Mouse (Mus musculus) granulocyte monocyte progenitor cell, adult 5-6 weeks (primary cell): ENCODE data around the gene Zzz3. TPM values are rescaled to one million over a fixed set of nuclear protein-coding genes. Genes with fewer than 3 reads are reported as not detected.

ENCODE experiments used
- ATAC-seq: replicated peaks from 2 replicates; pipeline ENCODE4 v1.8.0; 2016; ENCODE audit warnings: mild to moderate bottlenecking, moderate TSS enrichment, inconsistent platforms; ENCODE audit not compliant: poor library complexity, severe bottlenecking
- total RNA-seq, 2 experiments: library from RNA; stranded (forward) in 1 of 2; stranded (reverse) in 1 of 2; fragments of 200-712, 200-1000 nt in 1 of 2; fragments of >200 nt in 1 of 2; fragmentation: Nextera tagmentation in 1 of 2; gene quantifications; 2 replicates each; pipeline ENCODE4 v1.2.3; 2014 to 2017

Zzz3 gene
- total RNA-seq, 2 experiments from 2014 or later: 47.2 to 58.4 TPM

- no peak for ATAC-seq
Observed at GRCm38 (mm10) chr3:152490423-152490822, 95.2 kb downstream of the Zzz3 start.

- no peak for ATAC-seq
Observed at GRCm38 (mm10) chr3:152492241-152492640, 97.0 kb downstream of the Zzz3 start.

- ATAC-seq: no peak
Observed at GRCm38 (mm10) chr3:152493813-152494212, 98.5 kb downstream of the Zzz3 start.

DNA sequence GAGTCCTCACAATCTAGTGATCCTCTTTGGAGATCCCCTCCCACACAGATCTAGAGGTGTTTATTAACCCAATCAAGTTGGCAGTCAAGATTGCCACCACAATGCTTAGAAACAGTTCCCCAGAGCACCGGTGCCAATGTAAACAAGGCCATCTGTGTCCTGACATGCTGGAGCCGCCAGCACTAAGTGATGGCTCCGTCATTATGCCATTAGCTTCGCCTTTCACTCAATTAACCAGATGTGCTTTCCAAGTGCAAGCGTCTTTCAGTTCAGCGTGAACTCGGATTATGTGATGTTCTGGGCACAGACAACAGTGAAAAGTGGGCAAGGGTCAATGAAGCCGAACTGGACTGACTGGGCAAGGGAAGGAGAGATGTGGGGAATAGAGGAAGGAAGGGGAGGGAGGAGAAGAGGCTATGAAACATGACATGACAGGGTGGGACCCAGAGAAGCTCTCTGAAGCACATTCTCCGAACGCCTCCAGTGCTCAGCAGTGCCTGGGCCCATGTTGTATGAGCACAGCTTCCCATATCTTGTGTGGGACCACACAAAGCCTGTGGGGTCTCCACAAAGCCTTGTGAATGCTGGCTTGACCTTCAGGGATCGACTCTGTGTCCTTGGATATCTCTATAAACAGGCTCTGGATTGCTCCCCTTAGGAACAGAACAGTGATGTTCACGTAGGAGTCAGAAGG is 99.5 kb downstream of the Zzz3 start:
- no peak for ATAC-seq

DNA sequence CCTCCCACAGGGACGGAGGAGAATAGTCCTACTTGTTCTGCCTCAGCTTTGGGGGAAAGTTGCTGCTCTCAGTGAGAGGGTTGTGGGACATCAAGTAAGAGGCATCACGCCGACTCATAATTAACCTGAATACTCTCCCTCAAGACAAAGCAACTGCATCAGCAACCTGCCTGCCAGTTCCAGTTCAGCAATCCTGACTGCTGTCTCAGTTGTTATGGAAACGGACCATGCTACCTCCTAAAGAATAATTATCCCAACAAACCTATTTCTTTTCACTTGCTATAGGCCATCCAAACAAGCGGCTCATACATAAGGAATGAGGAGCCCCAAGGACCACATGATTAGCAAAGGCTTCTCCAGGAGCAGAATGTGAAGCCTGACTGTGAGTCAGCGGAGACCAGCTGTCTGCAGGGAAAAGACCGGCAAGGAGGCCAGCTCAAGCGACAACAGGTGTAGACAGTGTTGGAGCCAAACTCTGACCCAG is 100.2 kb downstream of the Zzz3 start:
- ATAC-seq: no peak

DNA sequence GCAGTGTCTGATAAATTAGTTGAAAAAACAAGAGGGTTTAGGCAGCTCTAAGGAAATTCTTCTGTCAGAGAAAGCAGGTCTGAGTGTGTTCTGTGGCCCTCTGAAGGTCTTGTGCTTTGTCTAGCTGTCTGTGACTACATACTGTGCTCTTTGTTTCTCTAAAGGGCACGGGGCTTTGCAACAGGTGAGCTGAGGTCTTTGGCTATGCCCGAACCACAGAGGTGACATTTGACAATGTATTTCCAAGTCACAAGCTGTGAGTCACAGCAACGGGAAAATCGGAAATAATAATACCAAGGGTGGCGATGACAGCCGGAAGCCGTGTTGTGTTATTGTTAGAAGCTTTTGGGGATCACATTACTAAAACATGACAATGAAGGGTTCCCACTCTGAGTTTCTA is 101.8 kb downstream of the Zzz3 start:
- ATAC-seq: no peak

DNA sequence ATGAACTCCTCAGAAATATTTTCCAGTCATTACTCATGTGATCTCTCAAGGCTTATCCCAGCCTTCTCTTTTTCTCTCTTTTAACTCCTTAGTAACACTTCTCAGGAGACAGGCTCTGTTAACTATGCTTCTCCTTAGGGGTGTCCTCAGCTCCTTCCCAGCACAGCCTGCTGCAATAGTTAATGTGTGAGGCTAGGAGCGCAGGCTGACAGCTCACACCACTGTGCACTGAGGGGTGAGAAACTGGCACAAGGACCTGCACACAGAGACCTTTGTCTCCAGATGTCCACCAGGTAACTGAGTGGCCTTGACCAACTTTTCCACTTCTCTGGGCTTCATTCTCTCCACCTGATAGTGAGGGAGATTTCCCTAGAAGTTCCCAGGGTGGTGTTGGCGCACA is 102.6 kb downstream of the Zzz3 start:
- ATAC-seq: no peak

DNA sequence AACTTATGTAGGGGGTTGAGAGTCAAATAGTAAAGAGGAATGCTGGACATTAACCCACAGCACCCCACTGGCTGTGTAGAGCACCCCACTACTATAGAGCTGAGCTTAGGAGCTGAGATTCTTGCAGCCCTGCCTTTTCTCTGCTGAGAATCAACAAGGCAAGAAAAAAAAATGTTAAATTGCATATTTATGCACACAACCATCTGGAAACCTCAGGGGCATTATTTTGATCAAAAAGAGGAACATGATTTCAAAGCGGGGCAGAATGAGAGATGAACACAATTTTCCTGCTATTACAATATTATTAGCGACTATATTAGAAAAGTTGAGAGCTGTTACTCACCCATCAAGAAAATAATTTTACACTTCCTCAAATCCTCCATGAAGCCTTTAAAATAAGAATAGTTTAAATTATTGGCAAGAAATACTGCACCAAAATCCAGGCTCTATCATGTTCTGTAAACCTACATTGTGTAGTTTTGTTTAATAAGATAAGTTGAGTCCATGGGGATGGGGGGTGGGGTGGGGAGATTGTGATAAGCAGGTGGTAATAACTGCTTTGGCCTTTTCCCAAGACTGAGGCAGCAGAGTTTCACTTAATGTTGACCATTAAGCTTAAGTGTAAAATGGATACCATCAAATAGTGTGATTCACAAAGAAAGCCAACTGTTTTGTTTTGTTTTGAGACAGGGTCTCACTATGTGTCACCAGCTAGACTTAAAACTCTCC is 103.9 kb downstream of the Zzz3 start:
- no peak for ATAC-seq

GRCm38 (mm10) chr3:152507900-152508299 is 112.6 kb downstream of the Zzz3 start:
- no peak for ATAC-seq

DNA sequence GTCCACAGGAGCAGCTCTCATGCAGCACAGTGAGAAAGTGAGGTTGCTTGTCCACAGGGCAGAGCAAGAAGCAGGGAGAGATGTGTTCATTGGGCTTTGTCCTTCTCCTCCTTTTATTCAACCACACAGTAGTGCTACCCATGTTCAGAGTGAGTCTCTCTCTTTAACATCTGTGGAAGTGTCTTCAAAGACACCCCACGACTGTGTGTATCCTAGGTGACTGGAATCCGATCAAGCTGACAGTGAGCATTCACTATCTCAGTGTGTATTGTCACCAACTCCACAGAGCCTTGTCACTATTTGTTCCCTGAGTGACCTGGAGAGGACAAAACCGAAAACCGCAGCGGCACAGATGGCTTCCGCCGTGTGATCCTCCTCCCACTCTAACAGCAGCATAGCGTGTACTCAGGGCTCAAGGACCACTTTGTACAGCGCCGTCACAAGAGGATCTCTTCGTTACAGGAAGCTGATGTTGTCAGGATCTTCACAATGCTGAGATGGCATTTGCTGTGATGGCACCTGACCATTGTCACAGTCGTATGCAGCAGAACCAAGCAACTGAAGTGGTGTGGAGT is 113.2 kb downstream of the Zzz3 start:
- ATAC-seq: no peak

- ATAC-seq: 0 out of 2 replicates have a peak, but pooled peaks have one; percentile 14
Observed at GRCm38 (mm10) chr3:152509268-152509667, 114.0 kb downstream of the Zzz3 start.

Other genes starting within 250 kb of the Zzz3 start
- gene Gipc2, start 229.2 kb upstream of the Zzz3 start, total RNA-seq (2014; fragmentation: Nextera tagmentation): not detected in 2 replicates
- not detected in 2 replicates for gene Gipc2, start 229.2 kb upstream of the Zzz3 start, total RNA-seq (2017)
- 17.9 and 19.5 TPM in 2 replicates for gene Dnajb4, start 185.2 kb upstream of the Zzz3 start, total RNA-seq (2014; fragmentation: Nextera tagmentation)
- gene Dnajb4, start 185.2 kb upstream of the Zzz3 start, total RNA-seq (2017): 46.1 and 46.7 TPM in 2 replicates
- gene Fubp1, start 185.1 kb upstream of the Zzz3 start, total RNA-seq (2014; fragmentation: Nextera tagmentation): 173 and 191 TPM in 2 replicates
- 225 and 260 TPM in 2 replicates for gene Fubp1, start 185.1 kb upstream of the Zzz3 start, total RNA-seq (2017)
- not detected in 2 replicates for gene Nexn, start 129.1 kb upstream of the Zzz3 start, total RNA-seq (2014; fragmentation: Nextera tagmentation)
- gene Nexn, start 129.1 kb upstream of the Zzz3 start, total RNA-seq (2017): not detected in 2 replicates
- 23.8 and 33.7 TPM in 2 replicates for gene Miga1, start 55.1 kb upstream of the Zzz3 start, total RNA-seq (2014; fragmentation: Nextera tagmentation)
- 16.6 and 21.3 TPM in 2 replicates for gene Miga1, start 55.1 kb upstream of the Zzz3 start, total RNA-seq (2017)
- gene Usp33, start 49.0 kb upstream of the Zzz3 start, total RNA-seq (2014; fragmentation: Nextera tagmentation): 24.7 and 25.8 TPM in 2 replicates
- 48.4 and 49.6 TPM in 2 replicates for gene Usp33, start 49.0 kb upstream of the Zzz3 start, total RNA-seq (2017)